Mouse (Mus musculus) G1E (cell line): Measurements from ENCODE around the gene Herc4. TPM values are rescaled to one million over a fixed set of nuclear protein-coding genes. Genes with fewer than 3 reads are reported as not detected.
A peak's percentile ranks its signal among the peaks of the same experiment; 100 is the strongest.

Source experiments
- ATAC-seq: 2 replicates; pipeline ENCODE4 v1.8.0; 2016; ENCODE audit warnings: mild to moderate bottlenecking; ENCODE audit not compliant: insufficient number of reproducible peaks, poor library complexity, low FRiP score, severe bottlenecking; ENCODE audit errors: extremely low read depth
- DNase-seq: peaks from one replicate; pipeline ENCODE4 v3.0.0; 2012; ENCODE audit warnings: low spot score
- H3K27me3 ChIP-seq: 2 replicates; pipeline ENCODE4 v1.6.1; 2012; ENCODE audit warnings: mild to moderate bottlenecking, low read length, inconsistent platforms; ENCODE audit not compliant: insufficient read depth
- H3K36me3 ChIP-seq: replicated peaks from 2 replicates; pipeline ENCODE3; 2012; ENCODE audit warnings: mild to moderate bottlenecking, inconsistent platforms
- H3K4me1 ChIP-seq: 2 replicates; pipeline ENCODE4 v1.6.1; 2012; ENCODE audit warnings: low read depth, low read length, inconsistent platforms, mixed read lengths; ENCODE audit not compliant: insufficient read depth
- H3K4me3 ChIP-seq: 2 replicates; pipeline ENCODE4 v1.5.1; 2012; ENCODE audit warnings: low read depth, mild to moderate bottlenecking, inconsistent platforms, low read length, moderate library complexity, mixed read lengths
- H3K9me3 ChIP-seq: replicated peaks from 2 replicates; pipeline ENCODE4 v1.6.1; 2012; ENCODE audit warnings: inconsistent platforms
- CTCF ChIP-seq: IDR thresholded peaks from 2 replicates; pipeline ENCODE4 v1.5.1; 2012; ENCODE audit warnings: low read depth, low read length, inconsistent platforms, mixed read lengths
- GATA1 ChIP-seq: IDR thresholded peaks from 2 replicates; pipeline ENCODE4 v1.6.1; 2012; ENCODE audit warnings: borderline replicate concordance, low read length, inconsistent platforms, mixed read lengths
- GATA2 ChIP-seq: IDR thresholded peaks from 2 replicates; pipeline ENCODE4 v1.6.1; 2012; ENCODE audit warnings: low read depth, low read length, inconsistent platforms, borderline replicate concordance
- POLR2AphosphoS5 ChIP-seq: IDR thresholded peaks from 2 replicates; pipeline ENCODE4 v1.6.1; 2012; ENCODE audit warnings: low read depth, low read length, inconsistent platforms; ENCODE audit not compliant: insufficient replicate concordance
- TAL1 ChIP-seq: conservative IDR thresholded peaks from 2 replicates; pipeline ENCODE4 v1.6.1; 2012; ENCODE audit warnings: low read depth, low read length, inconsistent platforms, mixed read lengths
- polyA plus RNA-seq: library from polyadenylated mRNA; stranded (reverse); fragments of >175 nt; gene quantifications from 2 replicates; pipeline ENCODE4 v1.2.3, GENCODE M21; 2012
- total RNA-seq, 2 experiments: library from RNA; stranded (forward) in 1 of 2; stranded (reverse) in 1 of 2; fragments of 200-1000 nt in 1 of 2; fragments of >200 nt in 1 of 2; fragmentation: Nextera tagmentation in 1 of 2; gene quantifications; 2 replicates each; pipeline ENCODE4 v1.2.3; 2014 to 2017

The Herc4 gene
- total and polyA plus RNA-seq, 3 experiments, result 5.8 to 62.3 (median 32.9) TPM

DNA sequence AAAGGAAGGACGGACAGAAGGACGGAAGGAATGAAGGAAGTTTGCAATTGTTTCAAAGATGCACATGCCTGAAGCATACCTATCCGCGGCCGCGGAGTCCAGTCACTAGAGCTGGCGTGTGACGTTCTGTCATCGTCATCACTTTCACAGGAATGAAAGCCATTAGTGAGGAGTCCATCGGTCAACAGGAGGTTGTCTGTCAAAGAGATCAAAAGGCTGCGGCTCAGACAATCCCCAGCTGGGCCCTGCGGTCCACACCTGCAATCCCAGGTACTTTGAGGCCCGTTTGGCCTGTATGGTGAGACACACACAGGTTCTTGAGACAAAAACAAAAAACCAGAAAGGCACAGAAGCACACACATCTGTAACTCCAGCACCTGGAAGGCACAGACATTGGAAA lies 93.3 kb downstream of the Herc4 start:
- H3K4me3 ChIP-seq, result no peak overlapping the region; the same call in 1 of the 2 replicates
- peaks cover 8% of the 10 kb centered on the region for H3K4me1 ChIP-seq
- ATAC-seq (no peak), DNase-seq (no peak)
- peaks cover 32% of the 10 kb centered on the region for H3K36me3 ChIP-seq
- TF ChIP-seq TAL1, result no peak
- TF ChIP-seq GATA2, result no peak
- TF ChIP-seq GATA1, result no peak
- no peak for TF ChIP-seq POLR2AphosphoS5
- no peak for TF ChIP-seq CTCF
- H3K9me3 ChIP-seq, result no peaks in the 10 kb centered on the region
- H3K27me3 ChIP-seq, result no peaks in the 10 kb centered on the region

DNA sequence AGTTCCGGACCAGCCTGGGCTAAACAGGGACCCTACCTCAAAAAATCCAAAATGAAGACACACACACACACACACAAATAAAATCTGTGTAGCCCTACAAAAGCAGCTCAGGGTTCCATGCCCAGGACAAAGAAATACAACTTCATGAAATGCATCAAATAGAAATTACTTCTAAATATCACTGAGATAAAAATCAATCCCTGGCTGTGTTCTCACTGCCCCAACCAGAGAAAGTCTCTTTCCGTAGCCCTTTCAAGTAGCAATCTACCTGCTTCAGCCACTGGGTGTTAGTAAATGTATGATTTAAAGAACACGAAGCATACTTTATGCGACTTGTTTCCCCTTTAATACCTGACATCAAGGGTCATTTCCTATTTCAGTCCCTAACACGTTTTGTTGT lies 93.7 kb downstream of the Herc4 start:
- ATAC-seq (no peak), DNase-seq (no peak)
- TF ChIP-seq POLR2AphosphoS5, result no peak
- no peak for TF ChIP-seq GATA2
- no peak for TF ChIP-seq CTCF
- TF ChIP-seq TAL1, result no peak
- TF ChIP-seq GATA1, result no peak
- Histone ChIP-seq H3K9me3 (no peaks in the 10 kb centered on the region), H3K4me1 (peaks cover 8% of the 10 kb centered on the region), H3K4me3 (peak overlapping the region; percentile 75; the same call in 1 of the 2 replicates), H3K27me3 (no peaks in the 10 kb centered on the region), H3K36me3 (peaks cover 32% of the 10 kb centered on the region)

DNA sequence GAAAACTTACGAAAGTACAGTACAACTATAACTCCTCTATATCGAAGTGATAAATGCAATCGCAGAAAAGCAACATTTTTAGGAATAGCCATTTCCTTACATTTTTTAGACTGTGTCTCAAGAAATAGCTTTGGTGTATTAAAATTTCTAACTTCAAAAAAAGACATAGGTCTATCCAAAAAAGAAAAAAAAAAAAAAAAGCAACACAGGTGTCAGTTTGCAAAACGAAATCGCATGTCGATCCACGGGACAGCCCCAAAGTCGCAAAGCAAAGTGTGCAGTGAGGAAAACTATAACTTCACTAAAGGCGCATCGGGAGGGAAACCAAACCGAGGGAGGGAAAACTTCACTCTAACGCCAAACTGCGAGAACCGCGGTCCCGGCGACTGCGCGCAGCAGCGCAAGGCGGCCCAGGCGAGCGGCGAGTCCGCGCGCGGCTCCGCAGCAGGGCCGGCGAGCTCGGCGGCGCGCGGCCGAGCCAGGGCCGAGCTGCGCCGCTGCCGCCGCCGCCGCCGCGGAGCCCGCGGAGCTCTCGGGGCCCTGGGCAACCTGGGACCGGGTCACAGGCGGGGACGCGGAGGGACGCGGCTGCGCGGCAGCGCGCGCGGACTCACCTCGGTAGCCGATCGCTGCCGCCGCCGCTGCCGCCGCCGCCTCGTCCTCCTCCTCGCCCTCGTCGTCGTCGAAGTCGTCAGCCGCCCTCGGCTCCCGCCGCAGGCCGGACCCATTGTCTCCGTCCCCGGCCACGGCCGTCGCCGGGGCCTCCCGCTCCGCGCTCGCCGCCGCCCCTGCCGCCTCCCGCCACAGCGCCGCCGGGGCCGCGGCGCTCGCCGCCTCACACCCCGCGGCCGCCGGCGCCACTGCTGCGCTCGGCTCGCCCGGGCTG lies 94.6 kb downstream of the Herc4 start:
- DNase-seq (peak; percentile 46), ATAC-seq (no peak)
- Histone ChIP-seq H3K4me1 (peaks cover 8% of the 10 kb centered on the region), H3K9me3 (no peaks in the 10 kb centered on the region), H3K36me3 (peaks cover 27% of the 10 kb centered on the region), H3K4me3 (peak overlapping the region; percentile 75), H3K27me3 (no peaks in the 10 kb centered on the region)
- TF ChIP-seq TAL1, result no peak
- TF ChIP-seq POLR2AphosphoS5, result no peak
- TF ChIP-seq CTCF, result no peak
- TF ChIP-seq GATA2, result no peak
- no peak for TF ChIP-seq GATA1

DNA sequence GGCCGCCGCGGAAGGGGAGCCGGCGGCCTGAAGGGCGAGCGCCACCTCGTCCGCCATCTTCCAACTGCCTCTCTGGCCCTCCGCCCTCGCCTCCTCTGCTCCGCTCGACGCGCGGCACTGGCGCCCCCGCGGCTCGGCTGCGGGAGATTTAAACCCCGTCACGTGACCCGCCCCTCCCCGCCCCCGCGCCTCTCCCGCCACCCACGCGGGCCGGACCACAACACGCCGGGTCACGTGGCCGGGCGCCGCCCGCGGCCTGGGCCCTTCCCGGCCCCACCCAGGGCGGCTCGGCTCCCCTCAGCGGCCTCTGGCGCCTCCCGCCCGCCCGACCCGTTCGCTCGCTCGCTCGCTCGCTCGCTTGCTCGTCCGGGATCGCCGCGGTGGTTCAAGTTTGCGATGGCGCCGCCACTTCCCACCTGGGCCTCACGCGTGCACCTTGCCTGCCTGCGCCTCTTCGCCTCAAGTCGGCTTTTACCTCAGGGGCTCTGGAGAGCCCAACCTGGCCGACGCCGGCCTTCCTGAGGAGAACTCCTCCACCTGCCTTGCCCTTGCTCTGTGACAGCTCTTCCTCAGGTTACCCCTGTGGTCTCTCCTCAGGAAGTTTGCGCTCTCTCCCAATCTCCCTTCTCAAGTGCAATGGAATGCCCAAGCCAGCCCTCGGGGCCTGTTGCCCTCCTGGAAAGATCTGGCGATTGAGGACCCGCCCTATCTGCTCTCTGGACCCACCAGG lies 95.5 kb downstream of the Herc4 start:
- ATAC-seq (peak; percentile 69), DNase-seq (peak; percentile 68)
- Histone ChIP-seq H3K36me3 (peaks cover 19% of the 10 kb centered on the region), H3K4me3 (peak overlapping the region; percentile 75), H3K4me1 (peaks cover 8% of the 10 kb centered on the region), H3K9me3 (no peaks in the 10 kb centered on the region), H3K27me3 (no peaks in the 10 kb centered on the region)
- TF ChIP-seq GATA2, result no peak
- no peak for TF ChIP-seq GATA1
- no peak for TF ChIP-seq POLR2AphosphoS5
- no peak for TF ChIP-seq CTCF
- no peak for TF ChIP-seq TAL1

DNA sequence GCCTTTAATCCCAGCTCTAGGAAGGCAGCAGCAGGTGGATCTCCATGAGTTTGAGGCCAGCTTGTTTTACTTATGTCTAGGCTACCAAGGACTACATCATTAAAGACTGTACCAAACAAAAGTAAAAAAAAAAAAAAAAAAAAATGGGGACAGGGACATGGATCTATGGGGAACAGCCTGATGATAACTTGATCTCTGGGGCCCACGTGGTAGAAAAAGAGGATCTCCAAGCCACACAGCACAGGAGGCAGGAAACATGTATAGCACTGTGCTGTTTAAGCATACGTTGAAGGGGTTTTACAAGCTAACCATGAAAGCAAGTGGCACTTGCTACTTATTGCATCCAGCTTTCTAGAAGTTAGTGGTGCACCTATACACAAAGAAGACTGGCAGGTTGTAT lies 97.7 kb downstream of the Herc4 start:
- Histone ChIP-seq H3K9me3 (no peaks in the 10 kb centered on the region), H3K4me3 (no peak overlapping the region), H3K27me3 (no peaks in the 10 kb centered on the region), H3K36me3 (peaks cover 6% of the 10 kb centered on the region), H3K4me1 (peaks cover 8% of the 10 kb centered on the region)
- TF ChIP-seq GATA2 (no peak), POLR2AphosphoS5 (no peak), CTCF (no peak), TAL1 (no peak), GATA1 (no peak)
- DNase-seq (no peak), ATAC-seq (no peak)

DNA sequence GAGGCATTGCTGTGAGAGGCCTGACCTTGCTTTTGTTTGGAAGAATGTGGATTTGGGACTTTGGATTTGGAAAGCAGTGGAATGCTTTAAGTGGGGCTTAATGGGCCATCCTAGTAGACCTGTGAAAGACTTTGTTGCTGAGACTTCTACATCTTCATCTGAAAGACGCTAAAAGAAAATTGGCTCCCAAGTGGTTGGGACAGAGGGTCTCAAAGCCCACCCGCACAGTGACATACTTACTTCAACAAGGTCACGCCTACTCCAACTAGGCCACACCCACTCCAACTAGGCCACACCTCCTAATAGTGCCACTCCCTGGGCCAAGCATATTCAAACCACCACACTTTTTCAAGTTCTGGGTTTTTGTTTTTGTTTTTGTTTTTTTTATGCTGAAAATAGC lies 101.1 kb downstream of the Herc4 start:
- H3K9me3 ChIP-seq, result no peaks in the 10 kb centered on the region
- no peaks in the 10 kb centered on the region for H3K36me3 ChIP-seq
- no peak for ATAC-seq
- DNase-seq, result no peak
- no peaks in the 10 kb centered on the region; the same call in 1 of the 2 replicates for H3K4me1 ChIP-seq
- H3K27me3 ChIP-seq, result 0 out of 2 replicates have a peak, but pooled peaks cover 1% of the 10 kb centered on the region
- TF ChIP-seq POLR2AphosphoS5 (no peak), GATA2 (no peak), TAL1 (no peak), GATA1 (no peak), CTCF (no peak)
- H3K4me3 ChIP-seq, result no peak overlapping the region
